Mouse (Mus musculus) c-Kit-positive CD71-negative TER-119-negative erythroid progenitor cells, embryonic 14.5 days (primary cell): ENCODE results near the gene Cts7.

Experiments
- DNase-seq: peaks from one replicate; pipeline ENCODE4 v3.0.0-alpha.2; 2013; ENCODE audit warnings: low read depth

The Cts7 gene

GRCm38 (mm10) chr13:61358097-61358496 lies at the start of gene Cts7:
Gene Cts7 (minus strand): TSS chr13:61358197.
- no peak for DNase-seq
